Mouse (Mus musculus): ENCODE data around the gene Sdcbp2.

DNA sequence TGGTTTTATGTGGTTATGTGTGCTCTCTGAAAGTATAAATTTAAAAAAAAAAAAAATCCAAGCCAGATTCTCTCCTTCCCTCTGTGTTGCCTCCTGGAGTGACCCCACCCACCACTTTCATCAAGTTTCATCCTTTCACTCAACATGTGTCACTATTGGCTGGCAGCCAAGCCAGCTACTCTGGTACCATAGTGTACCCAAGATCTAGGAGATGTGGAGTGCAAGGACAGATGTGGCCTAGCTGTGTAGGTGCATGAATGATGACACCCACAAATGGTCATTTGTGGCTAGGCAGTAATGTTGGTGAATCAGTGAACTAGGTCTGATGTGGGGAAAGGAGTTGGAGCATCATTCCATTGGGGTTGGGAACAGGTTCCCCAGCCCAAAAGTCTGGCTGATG is 43.3 kb upstream of the Sdcbp2 start:
- TF ChIP-seq TCF12 (IDR thresholded peaks at IDR 0.05; ENCODE audit: insufficient read depth, poor library complexity, severe bottlenecking) (no peak), POLR2A (IDR thresholded peaks at IDR 0.05; ENCODE audit: insufficient read length, low read depth) (no peak), E2F4 (IDR thresholded peaks at IDR 0.05; ENCODE audit: insufficient read depth) (no peak), MYOD1 (IDR thresholded peaks at IDR 0.05; ENCODE audit: control insufficient read depth in 1 of 3, insufficient read length in 2 of 3, low read depth in 2 of 3) (peak in 2 of 3 experiments; percentile 38 to 49), MAX (IDR thresholded peaks at IDR 0.05; ENCODE audit: low read depth) (no peak)

All from myocyte (in vitro differentiated cells).